Mouse (Mus musculus) B cell, adult (primary cell): ENCODE data around the gene Foxf2. TPM values are rescaled to one million over a fixed set of nuclear protein-coding genes. Genes with fewer than 3 reads are reported as not detected.

ENCODE experiments used
- total RNA-seq: library from RNA; stranded (reverse); gene quantifications from 4 replicates; pipeline ENCODE4 v1.2.4, GENCODE M21; 2023; ENCODE audit not compliant: inconsistent age

The Foxf2 gene
- not detected in 4 replicates for total RNA-seq

GRCm38 (mm10) chr13:31625333-31626101, at the start of gene Foxf2:
Gene Foxf2 (plus strand): TSS chr13:31625816.

Other genes with a start within 250 kb of the Foxf2 start
- not detected in 4 replicates for gene Foxq1, start 69.7 kb upstream of the Foxf2 start, total RNA-seq
- not detected in 4 replicates for gene A530084C06Rik, start 66.5 kb upstream of the Foxf2 start, total RNA-seq
- gene Foxc1, start 180.8 kb downstream of the Foxf2 start, total RNA-seq: not detected in 4 replicates